Mouse (Mus musculus) lung, adult 2 months (tissue): ENCODE measurements around the gene Hist1h2ak.

Experiments used
- CTCF ChIP-seq: fragments of 200-500 bp; IDR thresholded peaks from 2 replicates; pipeline ENCODE4 v1.5.1; 2011; ENCODE audit warnings: mild to moderate bottlenecking, low read length, control low read depth; ENCODE audit not compliant: insufficient read depth
- POLR2A ChIP-seq: fragments of 200-500 bp; IDR thresholded peaks from 2 replicates; pipeline ENCODE4 v1.6.1; 2011; ENCODE audit warnings: low read depth, mild to moderate bottlenecking, control low read depth, low read length, borderline replicate concordance; ENCODE audit errors: extremely low read depth

DNA sequence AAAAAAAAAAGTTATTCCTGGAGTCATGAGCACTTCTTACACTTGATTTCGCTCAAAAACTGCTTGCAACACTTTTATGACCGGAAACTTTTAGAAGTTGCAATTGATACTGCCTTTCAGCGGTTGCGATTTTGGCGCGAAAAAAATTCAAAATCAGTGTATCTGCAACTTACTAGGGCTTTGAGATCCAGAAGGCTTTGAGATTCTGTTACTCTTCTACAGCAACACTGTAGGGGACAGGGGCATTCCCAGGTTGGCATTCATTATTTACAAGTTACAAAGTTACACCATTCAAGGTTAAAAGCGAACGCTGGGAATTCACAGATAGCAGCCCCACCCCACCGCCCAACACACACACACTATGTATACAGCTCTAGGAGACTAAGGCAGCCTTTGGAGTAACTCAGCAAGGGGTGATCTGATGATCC is 30.1 kb upstream of the Hist1h2ak start:
- TF ChIP-seq CTCF (no peak), POLR2A (no peak)
